Mouse (Mus musculus) natural killer cell, adult 2 months (primary cell): ENCODE measurements around the gene Cradd.

Source experiments
- DNase-seq, 2 experiments: peaks; one replicate each; pipeline ENCODE4 v3.0.0; 2022; ENCODE audit warnings: low spot score in 2 of 2

Gene Cradd

DNA sequence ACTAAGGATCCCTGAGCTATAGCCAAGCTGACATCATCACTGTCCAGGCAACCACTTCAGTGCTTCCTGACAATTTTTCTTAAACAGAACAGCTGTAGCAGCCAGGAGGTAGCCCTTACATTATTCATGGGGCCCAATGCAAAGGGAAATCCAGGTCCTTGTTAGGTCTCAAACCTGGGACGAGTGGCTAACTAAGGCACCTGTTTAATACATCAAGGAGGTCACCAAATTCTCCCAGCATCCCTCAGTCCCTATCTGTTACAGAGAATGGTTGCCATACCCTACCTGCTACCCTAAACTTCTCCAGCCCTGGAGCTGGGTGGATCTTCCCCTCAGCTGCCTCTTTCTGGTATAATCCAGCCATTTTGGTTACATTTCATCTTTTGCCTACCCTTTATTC lies 10.9 kb upstream of the Cradd start:
- DNase-seq, result no peak

- DNase-seq, result no peak
Observed at GRCm38 (mm10) chr10:95332596-95332995, 8.7 kb upstream of the Cradd start.

DNA sequence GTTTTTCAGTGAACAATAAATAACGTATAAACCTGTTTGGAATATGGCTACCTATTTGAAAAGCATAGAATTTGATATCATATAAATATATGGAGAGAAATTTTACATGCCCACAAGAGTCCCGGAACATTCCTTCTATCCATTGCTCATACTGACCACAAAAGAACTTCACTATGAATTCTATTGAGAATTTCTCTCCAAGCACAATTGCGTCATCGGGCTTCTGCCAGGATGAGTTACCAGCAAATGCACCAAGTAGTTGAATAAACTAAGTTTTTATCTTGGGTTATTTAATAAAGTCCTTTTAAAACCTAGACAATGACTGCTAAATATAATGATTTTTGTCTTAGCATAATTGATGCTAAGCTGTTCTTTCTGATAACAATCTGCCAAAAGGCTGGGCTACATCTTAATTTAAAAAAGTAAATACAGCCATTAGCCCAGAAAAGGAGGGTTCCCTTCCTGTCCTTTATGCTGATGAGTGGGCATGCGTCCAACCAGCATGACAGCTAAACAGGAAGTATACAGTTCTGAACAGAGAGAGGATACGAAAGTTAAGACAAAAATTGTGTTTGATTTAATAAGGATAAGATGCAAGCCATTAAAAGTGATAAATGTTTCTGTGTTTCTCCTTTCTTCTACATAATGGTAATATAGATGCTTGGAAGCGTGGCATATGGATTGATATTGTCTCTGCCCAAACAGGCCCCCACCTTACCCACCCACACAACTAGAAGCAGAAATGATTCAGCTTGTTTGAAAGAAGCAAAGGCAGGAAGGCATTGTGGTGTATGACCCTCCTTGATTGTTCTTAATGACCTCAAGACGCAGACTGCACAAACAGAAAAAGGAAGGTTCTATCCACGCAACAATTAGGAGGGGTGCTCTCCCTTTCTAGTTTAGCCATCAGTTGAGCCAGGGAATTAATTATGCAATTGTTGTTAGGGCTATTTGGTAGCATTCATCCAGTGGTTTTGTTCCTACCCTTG lies 6.7 kb upstream of the Cradd start:
- no peak for DNase-seq

GRCm38 (mm10) chr10:95329884-95330283 lies 6.0 kb upstream of the Cradd start:
- DNase-seq, result no peak

GRCm38 (mm10) chr10:95324278-95324631 lies 322 bp upstream of the Cradd start:
- no peak for DNase-seq

DNA sequence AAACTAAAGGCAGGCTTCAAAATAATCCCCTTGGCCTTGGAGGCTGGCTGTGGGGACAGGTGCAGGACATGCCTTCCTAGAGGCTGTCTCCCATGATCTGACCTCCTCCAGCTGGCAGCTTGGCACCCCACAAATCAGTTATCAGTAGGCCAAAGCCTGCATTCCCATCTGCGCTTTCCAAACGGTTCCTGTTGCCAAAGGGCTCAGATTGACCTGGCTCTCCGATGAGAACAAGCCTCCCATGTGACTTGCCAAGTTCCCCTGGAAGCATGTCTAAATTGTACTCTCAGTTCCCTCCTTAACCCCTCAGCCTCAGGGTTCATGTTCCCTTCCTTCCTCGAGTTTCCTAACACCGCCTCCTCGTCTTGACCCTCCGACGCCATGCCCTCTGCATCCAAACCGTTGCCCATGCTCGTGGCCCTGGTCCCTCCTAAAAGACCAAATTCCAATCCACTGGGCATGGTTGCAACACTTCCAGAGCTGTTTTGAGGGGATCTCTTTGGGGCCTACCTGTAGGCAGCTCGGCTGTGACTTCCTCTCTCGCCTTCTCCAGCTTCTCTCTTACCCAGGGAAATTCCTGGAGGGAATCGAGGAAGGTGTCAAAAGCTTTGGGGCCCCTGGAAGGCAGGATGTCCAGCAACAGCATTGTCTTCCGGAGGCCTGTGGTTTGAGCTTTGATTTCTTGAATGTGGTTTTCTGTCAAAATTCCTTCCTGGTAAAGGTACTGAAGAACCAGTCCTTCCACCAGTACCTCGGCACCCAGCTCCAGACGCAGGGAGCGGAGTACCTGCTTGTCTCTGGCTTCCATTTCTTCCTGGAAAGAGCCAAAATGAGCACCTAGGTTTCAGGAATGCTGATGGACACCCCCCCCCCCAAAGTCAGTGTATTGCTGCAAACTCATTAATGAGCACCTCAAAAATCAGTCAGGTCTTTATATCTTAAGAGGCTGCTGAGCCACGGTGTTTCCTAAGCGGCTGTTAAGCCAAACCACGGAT lies 1.6 kb downstream of the Cradd start:
- no peak for DNase-seq

- no peak for DNase-seq
Observed at GRCm38 (mm10) chr10:95319001-95319400, 4.9 kb downstream of the Cradd start.

- no peak for DNase-seq
Observed at GRCm38 (mm10) chr10:95318392-95318708, 5.6 kb downstream of the Cradd start.

DNA sequence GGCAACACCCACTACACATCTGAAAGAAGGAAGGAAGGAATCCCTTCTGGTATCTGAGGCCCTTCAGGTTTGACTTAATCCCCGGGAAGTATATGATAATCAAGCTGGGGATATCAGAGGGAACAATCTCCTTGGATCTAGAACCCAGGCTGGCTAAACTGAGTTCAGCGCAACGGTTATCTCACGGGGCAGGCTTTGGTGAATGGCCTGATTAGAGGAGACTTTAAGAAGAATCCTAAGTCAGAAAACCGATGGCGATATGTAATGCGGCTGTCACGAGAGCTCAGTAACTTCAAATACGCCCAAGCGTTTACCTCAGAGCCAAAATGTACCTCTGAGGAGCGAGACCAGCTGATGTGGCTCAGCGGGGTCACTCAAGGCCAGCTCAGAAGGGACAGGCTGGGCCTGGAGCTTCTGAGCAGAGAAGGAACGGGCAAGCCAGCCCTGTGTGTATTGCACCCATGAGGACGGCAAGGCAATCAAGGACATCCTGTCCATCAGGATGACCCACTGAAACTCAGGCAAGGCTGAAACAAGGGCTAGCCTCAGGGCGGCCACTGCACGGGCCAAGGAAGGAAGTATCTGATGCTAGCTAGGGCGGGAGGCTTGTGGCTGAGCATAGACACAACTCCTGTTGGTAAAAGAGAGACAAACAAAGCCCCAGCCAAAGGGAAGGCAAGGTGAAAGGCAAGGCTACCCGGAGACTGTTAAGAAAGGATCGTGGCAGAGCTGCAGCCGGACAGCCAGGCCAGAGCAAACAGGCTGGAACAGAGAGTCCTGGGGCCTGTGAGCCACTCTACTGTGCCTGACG lies 6.1 kb downstream of the Cradd start:
- no peak for DNase-seq

DNA sequence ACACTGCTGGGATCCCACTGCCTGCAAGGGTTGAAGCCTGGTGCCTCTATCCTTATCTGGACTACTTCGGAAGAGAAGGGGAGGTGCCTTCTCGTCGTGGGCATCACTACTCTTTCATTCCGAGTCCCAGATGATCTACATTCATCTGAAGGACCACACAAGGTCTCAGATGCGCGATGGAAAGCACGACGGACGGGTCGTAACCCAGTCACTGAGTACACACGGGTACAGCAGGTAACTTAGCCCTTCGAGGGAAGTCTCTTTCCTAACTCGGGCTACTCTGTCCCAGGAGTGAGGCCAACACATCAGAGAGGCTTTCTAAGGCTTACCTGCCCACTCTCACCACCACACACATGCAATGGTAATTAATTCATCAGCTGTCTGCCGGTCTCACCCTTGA lies 6.8 kb downstream of the Cradd start:
- no peak for DNase-seq

DNA sequence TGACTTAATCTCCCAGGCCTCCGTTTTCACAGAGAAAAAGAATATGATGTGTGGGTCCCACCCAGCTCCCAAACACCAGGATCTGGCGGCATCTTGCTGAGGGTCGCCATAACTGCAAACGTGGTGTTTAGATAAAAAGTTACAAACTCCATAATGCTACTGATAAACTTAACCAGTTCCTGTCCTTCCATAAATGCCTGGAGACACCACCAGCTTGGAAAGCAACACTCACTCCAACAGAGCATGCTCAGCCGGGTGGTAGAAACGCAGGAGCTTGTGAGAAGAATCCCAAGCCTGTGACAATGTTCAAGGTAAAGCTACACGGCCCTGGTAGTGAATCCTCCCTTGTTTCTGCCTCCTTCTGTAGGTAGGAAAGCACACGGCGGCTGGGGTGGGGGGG lies 7.3 kb downstream of the Cradd start:
- no peak for DNase-seq

DNA sequence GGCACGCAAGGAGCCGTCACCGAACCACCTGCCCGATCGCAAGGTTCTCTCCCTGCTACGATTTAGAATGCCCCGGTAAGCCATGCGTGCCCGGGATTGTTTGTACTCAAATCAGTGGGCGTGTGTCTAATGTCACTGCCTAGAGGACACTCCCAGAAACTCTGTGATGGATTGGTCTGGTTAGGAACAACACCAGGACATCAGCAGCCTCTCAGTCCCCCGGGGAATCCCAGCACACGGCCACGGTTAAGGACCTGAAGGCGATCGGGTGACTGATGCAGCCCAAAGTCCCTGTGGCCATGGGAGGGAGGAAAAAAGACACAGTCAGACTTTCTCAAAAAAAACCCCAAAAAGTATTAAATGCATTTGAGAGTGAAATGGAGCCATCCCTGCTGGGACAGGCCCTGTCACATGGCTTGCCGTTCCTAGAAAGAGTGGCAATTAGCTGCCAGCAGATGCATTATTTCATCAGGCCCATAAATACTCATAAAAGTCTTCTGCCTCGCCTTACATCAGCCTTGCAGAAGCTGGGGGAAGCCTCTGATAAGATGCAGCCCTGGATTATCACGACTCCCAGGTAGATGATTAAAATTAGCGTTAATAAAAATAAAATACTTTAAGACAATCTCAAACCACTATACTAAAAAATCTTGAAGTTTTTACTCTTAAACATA lies 8.0 kb downstream of the Cradd start:
- no peak for DNase-seq

GRCm38 (mm10) chr10:95315321-95315720 lies 8.6 kb downstream of the Cradd start:
- DNase-seq, result no peak

DNA sequence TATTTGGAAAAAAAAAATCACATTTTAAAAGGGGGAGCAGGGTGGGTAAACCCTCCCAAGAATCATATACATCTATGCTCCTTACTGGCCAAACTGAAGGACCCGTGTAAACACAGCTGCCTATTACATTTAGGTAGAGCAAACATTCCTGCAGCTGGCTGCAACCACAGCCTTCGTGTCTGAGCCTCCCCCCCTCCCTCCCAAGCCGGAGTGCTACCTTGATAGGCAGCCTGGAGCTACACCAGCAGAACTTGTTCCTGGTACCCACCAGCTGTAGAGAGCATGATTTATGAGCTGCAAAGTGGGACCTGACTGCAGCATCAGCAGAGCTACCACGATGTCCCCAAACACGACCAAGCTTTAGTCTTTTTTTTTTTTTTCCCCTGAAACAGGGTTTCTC lies 9.9 kb downstream of the Cradd start:
- DNase-seq, result no peak

DNA sequence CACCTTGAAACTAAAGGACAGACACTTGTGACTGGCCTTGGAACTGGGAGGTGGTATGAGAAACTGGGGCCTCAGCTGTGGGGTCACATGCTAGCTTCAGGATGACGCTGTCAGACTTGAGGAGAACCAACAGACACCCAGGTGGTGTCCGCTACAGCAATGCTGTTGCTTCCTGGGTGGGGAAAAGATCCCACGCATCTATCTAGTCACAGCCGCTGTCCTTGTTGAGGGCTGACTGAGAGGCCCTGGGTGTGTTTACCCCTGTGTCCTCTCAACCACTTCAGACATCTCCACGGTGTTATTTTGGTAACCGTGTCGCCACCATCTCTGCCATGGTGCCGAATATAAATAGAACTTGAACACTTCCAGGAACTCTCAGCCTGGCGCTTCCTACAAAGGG lies 10.4 kb downstream of the Cradd start:
- DNase-seq, result peak; percentile 37 to 42

- DNase-seq, result no peak
Observed at GRCm38 (mm10) chr10:95310688-95311441, 13.1 kb downstream of the Cradd start.

DNA sequence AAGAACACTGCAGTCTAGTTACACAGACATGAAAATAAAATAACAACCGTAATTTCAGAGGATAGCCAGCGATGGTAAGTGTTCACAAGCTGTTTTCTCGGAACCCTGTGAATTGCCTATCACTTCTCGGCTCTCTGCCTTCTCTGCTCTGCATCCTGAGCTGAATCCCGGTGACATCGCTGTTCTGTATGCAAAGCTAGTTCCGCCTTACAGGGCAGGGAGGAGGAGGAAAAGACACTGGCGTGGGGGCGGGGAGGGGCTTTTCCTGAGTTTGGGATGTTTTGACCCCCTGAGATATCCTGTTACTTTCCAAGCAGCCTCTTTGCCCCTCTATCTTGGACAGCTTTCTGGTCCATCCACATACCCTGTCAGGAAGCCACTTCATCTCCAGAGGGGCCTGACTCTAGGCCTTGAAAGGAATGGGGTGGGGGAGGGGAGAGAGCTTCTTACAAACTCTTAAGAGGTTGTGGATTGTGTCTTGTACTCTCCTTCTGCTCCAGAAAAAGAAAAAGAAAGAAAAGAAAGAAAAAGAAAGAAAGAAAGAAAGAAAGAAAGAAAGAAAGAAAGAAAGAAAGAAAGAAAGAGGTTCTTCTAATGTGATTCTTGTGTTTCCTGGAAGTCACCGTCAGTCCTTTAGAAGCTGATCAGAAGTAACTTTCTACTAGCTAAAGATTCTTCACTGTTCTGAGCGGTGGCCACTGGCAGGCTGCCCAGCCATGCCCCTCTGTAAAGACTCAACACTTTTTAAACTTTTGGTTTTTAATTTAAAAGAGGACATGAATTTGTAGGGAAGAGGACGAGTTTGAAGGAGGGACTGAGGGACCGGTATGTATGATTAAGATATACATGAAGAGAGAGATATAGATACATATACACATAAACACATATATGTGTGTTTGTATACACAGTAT lies 14.3 kb downstream of the Cradd start:
- no peak for DNase-seq

DNA sequence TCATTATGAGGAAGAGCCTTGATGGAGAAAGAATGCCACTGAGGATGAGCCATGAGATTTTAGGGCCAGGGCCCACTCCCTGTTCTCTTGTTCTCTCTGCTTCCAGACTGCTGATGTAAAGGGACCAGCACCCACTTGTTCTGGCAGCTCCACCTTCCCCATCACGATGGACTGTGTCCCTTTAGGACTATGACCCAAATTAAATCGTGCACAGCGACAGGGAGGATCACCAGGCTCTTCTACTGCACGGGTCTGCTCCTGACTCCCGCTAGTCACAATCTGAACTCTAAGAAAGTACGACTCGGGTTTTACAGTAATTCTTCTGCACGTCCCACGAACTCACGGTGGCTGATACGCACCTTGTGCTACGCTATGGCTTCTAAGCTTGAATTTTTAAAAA lies 14.9 kb downstream of the Cradd start:
- DNase-seq, result no peak

DNA sequence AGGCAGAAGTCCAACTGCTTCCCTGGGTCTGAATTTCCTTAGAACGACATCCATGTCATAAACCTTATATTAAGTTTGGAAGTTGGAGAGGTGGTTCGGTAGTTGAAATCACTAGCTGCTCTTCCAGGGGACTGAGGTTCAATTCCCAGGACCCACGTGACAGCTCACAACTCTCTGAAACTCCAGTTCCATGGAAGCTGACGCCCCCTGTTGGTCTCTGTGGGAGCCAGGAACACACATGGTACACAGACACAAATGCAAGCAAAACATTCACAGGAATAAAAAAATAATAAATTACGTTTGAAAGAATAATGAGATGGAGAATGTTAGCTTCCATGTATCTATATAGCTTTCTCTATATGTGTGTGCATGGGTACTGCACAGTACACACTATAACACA lies 16.0 kb downstream of the Cradd start:
- no peak for DNase-seq
